Mouse (Mus musculus) hindbrain, postnatal 0 days (tissue): ENCODE results near the gene Gucy1b1. TPM values are rescaled to one million over a fixed set of nuclear protein-coding genes. Genes with fewer than 3 reads are reported as not detected.
A peak's percentile ranks its signal among the peaks of the same experiment; 100 is the strongest.

Source experiments
- ATAC-seq: fragments of 200-750 bp; cut with Nextera tagmentation; 2 replicates; pipeline ENCODE4 v1.8.0; 2017; ENCODE audit warnings: mild to moderate bottlenecking, moderate TSS enrichment, moderate library complexity
- DNase-seq: peaks from one replicate; pipeline ENCODE4 v3.0.0-alpha.2; 2015; ENCODE audit warnings: low spot score
- H3K27ac ChIP-seq: fragments of 300-500 bp; sonication (generic); 2 replicates; pipeline ENCODE4 v1.5.1; 2014; ENCODE audit warnings: mild to moderate bottlenecking
- H3K27me3 ChIP-seq: fragments of 300-500 bp; sonication (generic); 2 replicates; pipeline ENCODE4 v1.6.1; 2014; ENCODE audit warnings: low read length, mixed read lengths; ENCODE audit not compliant: insufficient read depth
- H3K36me3 ChIP-seq: fragments of 300-500 bp; sonication (generic); 2 replicates; pipeline ENCODE4 v1.6.1; 2014; ENCODE audit warnings: low read length, mixed read lengths; ENCODE audit not compliant: insufficient read depth
- H3K4me1 ChIP-seq: fragments of 300-500 bp; sonication (generic); 2 replicates; pipeline ENCODE4 v1.6.1; 2014; ENCODE audit warnings: antibody characterized with exemption, low read length, mixed read lengths; ENCODE audit not compliant: insufficient read depth
- H3K4me2 ChIP-seq: fragments of 300-500 bp; sonication (generic); 2 replicates; pipeline ENCODE4 v1.6.1; 2014; ENCODE audit warnings: low read depth, mild to moderate bottlenecking, low read length, moderate library complexity, mixed read lengths
- H3K4me3 ChIP-seq: fragments of 300-500 bp; sonication (generic); 2 replicates; pipeline ENCODE4 v1.5.1; 2014; ENCODE audit warnings: low read length
- H3K9ac ChIP-seq: fragments of 300-500 bp; sonication (generic); replicated peaks from 2 replicates; pipeline ENCODE4 v1.6.1; 2014; ENCODE audit warnings: mild to moderate bottlenecking, low read length, moderate library complexity, mixed read lengths
- H3K9me3 ChIP-seq: fragments of 300-500 bp; sonication (generic); 2 replicates; pipeline ENCODE4 v1.6.1; 2016; ENCODE audit warnings: low read length, mixed read lengths
- CTCF ChIP-seq: IDR thresholded peaks from 2 replicates; pipeline ENCODE4 v1.5.1; 2016; ENCODE audit warnings: antibody characterized with exemption, control low read depth, low read depth
- WGBS: fragments of 180-500 bp; shearing (Covaris S2); extraction: QIAGEN DNeasy Blood & Tissue Kit; methylation state at CpG from one replicate; pipeline ENCODE4 v1.1.7; 2014; 5-methylcytosine and 5-hydroxymethylcytosine counted together
- polyA plus RNA-seq: library from polyadenylated mRNA; unstranded; fragments of >200 nt; fragmentation: Nextera tagmentation; extraction: Ambion mirVana; gene quantifications from 2 replicates; pipeline ENCODE4 v1.2.1, GENCODE M21; 2015
- total RNA-seq: library from RNA; depleted of rRNA; stranded (reverse); fragments of >200 nt; gene quantifications from 2 replicates; pipeline ENCODE4 v1.2.3, GENCODE M21; 2014

Gene Gucy1b1
- total and polyA plus RNA-seq, 2 experiments from 2014 or later, result 39.3 to 53.6 TPM

DNA sequence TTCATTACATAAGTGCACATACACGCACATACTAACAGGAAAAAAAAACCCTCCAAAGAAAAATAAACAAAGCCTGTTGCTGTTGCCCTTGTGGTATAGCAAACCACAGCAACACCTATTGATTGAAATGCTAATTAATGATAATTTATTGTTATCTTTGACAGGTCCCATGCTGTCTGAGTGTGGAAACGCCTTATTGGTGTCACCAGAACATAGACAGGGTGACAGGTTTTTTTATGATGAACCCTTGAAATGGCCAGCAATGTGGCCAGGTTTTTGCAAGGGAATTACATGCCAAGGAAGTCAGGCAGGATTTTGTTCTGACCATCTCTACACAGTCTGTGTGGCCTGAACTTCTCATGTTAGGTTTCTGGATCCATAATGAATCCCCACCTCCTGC lies 22.5 kb downstream of the Gucy1b1 start:
- Histone ChIP-seq H3K4me1 (no peaks in the 10 kb centered on the region), H3K9ac (no peak overlapping the region), H3K4me3 (no peak overlapping the region), H3K36me3 (peaks cover 4% of the 10 kb centered on the region; the same call in 1 of the 2 replicates), H3K27me3 (no peaks in the 10 kb centered on the region), H3K9me3 (no peaks in the 10 kb centered on the region), H3K27ac (no peak overlapping the region), H3K4me2 (no peak overlapping the region)
- DNase-seq, result no peak
- no peak for TF ChIP-seq CTCF
- no peak for ATAC-seq
- WGBS, result 33% methylated on average over 2 of the region's 2 CpGs

DNA sequence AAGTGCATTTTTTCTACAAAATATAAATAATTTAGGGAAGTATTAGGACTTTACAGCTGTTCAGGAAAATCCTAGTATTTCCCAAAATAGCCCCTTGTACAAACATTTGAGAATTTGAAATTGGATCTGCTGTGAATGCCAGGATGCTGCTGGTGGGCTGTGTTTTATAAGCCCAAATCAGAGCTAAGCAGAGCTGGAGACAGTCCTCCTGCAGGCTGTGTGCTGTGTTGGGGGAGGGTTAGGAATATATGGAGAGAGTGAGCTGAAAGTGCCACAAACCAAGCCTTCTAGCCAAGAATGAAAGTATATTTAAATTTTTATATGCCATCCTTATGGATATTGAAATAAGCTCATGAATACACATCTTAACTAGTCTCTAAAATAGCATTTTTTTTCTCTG lies 23.0 kb downstream of the Gucy1b1 start:
- H3K4me1 ChIP-seq, result no peaks in the 10 kb centered on the region
- 0 out of 2 replicates have a peak, but pooled peaks cover 3% of the 10 kb centered on the region for H3K36me3 ChIP-seq
- no peak overlapping the region for H3K4me3 ChIP-seq
- no peak overlapping the region for H3K9ac ChIP-seq
- no peaks in the 10 kb centered on the region for H3K27me3 ChIP-seq
- no peaks in the 10 kb centered on the region for H3K9me3 ChIP-seq
- no peak overlapping the region for H3K27ac ChIP-seq
- no peak overlapping the region for H3K4me2 ChIP-seq
- no peak for TF ChIP-seq CTCF
- no peak for DNase-seq
- ATAC-seq, result no peak

DNA sequence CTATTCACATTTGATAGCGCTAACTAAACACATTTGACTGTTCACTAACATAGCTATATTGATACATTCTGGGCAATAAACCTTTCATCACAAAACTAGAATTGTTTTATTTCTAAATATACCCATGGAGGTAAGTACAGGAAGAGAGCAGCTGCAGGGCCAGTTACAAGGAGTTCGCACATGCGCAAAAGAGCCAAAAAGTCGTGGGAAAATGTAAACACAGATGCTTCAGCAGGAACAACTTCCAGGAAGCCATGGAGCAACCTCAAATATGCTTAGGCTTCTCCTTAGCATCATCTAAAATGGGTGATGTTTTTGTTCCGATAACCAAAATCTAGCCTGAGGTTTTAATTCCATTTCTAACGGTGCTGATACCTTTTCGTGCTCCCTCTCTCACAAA lies 25.8 kb downstream of the Gucy1b1 start:
- peaks cover 8% of the 10 kb centered on the region; the same call in 1 of the 2 replicates for H3K36me3 ChIP-seq
- WGBS, result 62% methylated on average over 7 of the region's 7 CpGs
- no peak overlapping the region for H3K4me2 ChIP-seq
- no peak for TF ChIP-seq CTCF
- H3K9me3 ChIP-seq, result no peaks in the 10 kb centered on the region
- no peak for DNase-seq
- no peak overlapping the region for H3K27ac ChIP-seq
- H3K27me3 ChIP-seq, result no peaks in the 10 kb centered on the region
- no peaks in the 10 kb centered on the region for H3K4me1 ChIP-seq
- H3K4me3 ChIP-seq, result no peak overlapping the region
- ATAC-seq, result no peak
- no peak overlapping the region for H3K9ac ChIP-seq

DNA sequence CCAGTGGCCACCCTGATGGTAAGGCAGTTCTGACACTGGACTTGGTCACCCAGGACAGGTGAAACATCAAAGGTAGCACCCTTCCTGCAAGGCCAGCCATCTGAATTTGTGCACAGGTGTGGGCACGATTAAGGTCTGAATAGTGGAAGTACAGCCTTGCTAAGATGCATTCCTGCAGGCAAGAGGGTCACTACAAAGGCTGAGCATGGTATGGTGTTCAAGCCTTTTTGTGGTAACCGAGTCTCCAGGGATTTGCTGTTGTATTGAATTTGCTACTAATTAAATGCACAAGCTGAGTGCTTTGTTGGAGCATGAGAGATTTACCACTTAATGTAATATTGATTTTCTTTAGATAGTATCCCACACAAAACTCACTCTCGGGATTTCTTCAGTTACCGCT lies 26.4 kb downstream of the Gucy1b1 start:
- H3K36me3 ChIP-seq, result peaks cover 8% of the 10 kb centered on the region; the same call in 1 of the 2 replicates
- no peaks in the 10 kb centered on the region for H3K9me3 ChIP-seq
- ATAC-seq (no peak), DNase-seq (no peak)
- H3K27ac ChIP-seq, result no peak overlapping the region
- H3K27me3 ChIP-seq, result no peaks in the 10 kb centered on the region
- no peak overlapping the region for H3K4me2 ChIP-seq
- no peak overlapping the region for H3K9ac ChIP-seq
- no peak overlapping the region for H3K4me3 ChIP-seq
- H3K4me1 ChIP-seq, result no peaks in the 10 kb centered on the region
- no peak for TF ChIP-seq CTCF
- WGBS, result 64% methylated on average over 4 of the region's 4 CpGs

DNA sequence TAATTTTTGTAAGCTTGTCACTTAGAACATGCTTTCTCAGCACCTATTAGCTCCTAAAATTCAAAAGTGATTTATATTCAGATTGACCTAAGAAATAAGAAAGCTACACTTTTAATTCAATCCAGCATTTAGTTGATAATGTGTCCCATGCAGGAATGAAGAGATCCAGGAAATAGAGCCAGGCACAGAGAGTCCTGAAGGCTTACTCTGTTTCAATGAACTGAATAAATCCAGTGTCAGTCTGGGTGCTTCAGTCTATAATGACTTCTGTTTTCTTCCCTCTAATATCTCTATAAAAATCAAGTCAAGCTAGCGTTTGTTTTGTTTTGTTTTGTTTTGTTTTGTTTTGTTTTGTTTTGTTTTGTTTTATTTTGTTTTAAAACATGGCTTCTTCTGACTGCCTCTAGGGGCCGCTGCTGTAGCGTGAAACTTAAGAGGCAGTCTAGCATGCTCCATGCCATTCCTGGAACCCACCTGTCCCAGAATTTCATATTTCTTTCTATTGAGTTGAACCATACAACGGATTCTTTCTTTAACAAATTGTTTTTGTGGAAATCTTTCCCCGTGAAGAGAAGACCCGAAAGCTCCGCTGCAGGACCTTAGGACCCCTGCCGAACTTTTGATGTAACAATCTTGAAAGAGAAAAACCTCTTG lies 27.3 kb downstream of the Gucy1b1 start:
- Histone ChIP-seq H3K4me2 (no peak overlapping the region), H3K4me1 (no peaks in the 10 kb centered on the region), H3K36me3 (peaks cover 8% of the 10 kb centered on the region; the same call in 1 of the 2 replicates), H3K9me3 (no peaks in the 10 kb centered on the region), H3K27ac (no peak overlapping the region), H3K27me3 (no peaks in the 10 kb centered on the region), H3K9ac (no peak overlapping the region), H3K4me3 (no peak overlapping the region)
- DNase-seq (peak; percentile 85), ATAC-seq (peak; percentile 79)
- 28% methylated on average over 8 of the region's 8 CpGs for WGBS
- peak; percentile 82 for TF ChIP-seq CTCF

DNA sequence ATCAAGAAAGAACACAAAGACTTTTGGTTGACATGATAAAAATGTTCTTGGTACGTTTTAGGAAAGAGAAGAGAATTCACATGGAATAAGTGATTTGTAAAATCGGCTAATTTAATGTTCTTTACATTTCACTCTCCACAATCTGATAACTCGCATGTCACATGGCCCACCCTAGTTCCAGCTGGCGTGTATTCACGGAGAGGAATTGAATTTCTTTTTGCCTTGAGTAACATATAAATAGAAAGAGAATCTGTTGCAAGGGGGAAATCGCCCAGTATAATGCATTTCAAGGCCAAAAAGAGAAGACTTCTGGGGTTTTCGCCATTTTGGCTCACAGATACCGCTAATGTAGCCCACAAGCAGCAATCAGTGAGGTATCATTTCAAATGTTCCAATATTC lies 28.4 kb downstream of the Gucy1b1 start:
- TF ChIP-seq CTCF, result no peak
- H3K4me2 ChIP-seq, result no peak overlapping the region
- H3K27ac ChIP-seq, result no peak overlapping the region
- H3K9ac ChIP-seq, result no peak overlapping the region
- 87% methylated on average over 8 of the region's 8 CpGs for WGBS
- H3K9me3 ChIP-seq, result no peaks in the 10 kb centered on the region
- ATAC-seq (no peak), DNase-seq (no peak)
- H3K36me3 ChIP-seq, result peaks cover 8% of the 10 kb centered on the region; the same call in 1 of the 2 replicates
- H3K4me1 ChIP-seq, result no peaks in the 10 kb centered on the region
- H3K27me3 ChIP-seq, result no peaks in the 10 kb centered on the region
- no peak overlapping the region for H3K4me3 ChIP-seq

DNA sequence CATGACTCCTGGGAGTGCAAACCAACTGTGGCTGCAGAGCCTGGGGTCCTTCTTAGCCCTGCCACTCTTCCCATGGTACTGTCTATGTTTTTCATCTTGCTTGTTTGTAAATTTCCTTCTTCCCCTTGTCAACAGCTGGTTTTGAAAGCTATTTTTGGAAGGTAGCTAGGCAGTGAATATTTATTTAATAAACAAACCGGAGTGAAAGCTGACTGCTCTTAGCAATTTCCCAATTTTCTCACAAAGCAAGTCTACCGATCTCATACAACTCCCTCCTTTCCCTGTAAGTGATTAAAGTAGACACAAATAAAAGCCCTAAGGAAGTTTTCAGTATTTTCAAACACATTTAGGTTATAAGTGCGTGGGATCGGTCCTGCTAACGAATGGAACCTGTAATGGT lies 29.6 kb downstream of the Gucy1b1 start:
- 92% methylated on average over 5 of the region's 5 CpGs for WGBS
- H3K27ac ChIP-seq, result no peak overlapping the region
- no peak overlapping the region for H3K4me2 ChIP-seq
- H3K27me3 ChIP-seq, result no peaks in the 10 kb centered on the region
- DNase-seq (no peak), ATAC-seq (no peak)
- no peaks in the 10 kb centered on the region for H3K9me3 ChIP-seq
- no peak for TF ChIP-seq CTCF
- H3K4me1 ChIP-seq, result no peaks in the 10 kb centered on the region
- no peak overlapping the region for H3K4me3 ChIP-seq
- no peak overlapping the region for H3K9ac ChIP-seq
- H3K36me3 ChIP-seq, result peaks cover 8% of the 10 kb centered on the region; the same call in 1 of the 2 replicates
